Mouse (Mus musculus) cerebellum, adult (tissue): ENCODE measurements around the gene Aspm.

ENCODE experiments used
- ATAC-seq: cut with Nextera tagmentation; 2 replicates; pipeline ENCODE4 v1.9.2; 2017; ENCODE audit warnings: mild to moderate bottlenecking, moderate library complexity, mixed read lengths; ENCODE audit not compliant: insufficient number of reproducible peaks, low FRiP score, low TSS enrichment

The Aspm gene

GRCm38 (mm10) chr1:139499751-139500150, 45.2 kb downstream of the Aspm start:
- ATAC-seq, result no peak

DNA sequence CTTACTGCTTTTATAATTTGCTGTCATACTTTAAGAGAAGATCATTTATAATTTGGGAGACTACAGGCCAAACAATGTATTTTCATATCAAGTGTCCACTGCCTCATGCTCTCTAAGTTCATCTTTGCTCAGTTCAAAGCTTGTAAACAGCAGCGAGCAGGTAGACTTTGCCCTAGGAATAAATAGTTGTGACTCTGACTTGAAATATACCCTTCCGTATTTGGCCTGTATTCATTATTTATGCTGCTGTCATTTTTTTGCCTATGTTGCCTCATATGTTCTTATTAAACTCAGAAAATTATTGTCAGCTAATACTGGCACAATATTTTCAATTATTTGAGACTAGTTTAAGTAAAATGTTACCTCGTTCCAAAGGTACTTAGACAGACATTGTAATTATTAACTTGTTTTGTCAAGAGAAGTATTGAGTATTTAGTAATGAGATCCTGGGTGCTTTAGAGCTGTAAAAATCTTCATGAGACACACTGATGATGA, 46.7 kb downstream of the Aspm start, which contains the start of gene F13b:
Gene F13b, plus strand, starts transcription at position 445 of the 495 bp plus-strand sequence.
- no peak for ATAC-seq

GRCm38 (mm10) chr1:139514556-139514955, 60.0 kb downstream of the Aspm start:
- no peak for ATAC-seq
